Mouse (Mus musculus) midbrain, postnatal 0 days (tissue): Measurements from ENCODE around the gene Cdk7. TPM values are rescaled to one million over a fixed set of nuclear protein-coding genes. Genes with fewer than 3 reads are reported as not detected.

Experiments
- ATAC-seq: fragments of 200-750 bp; cut with Nextera tagmentation; 2 replicates; pipeline ENCODE4 v1.8.0; 2017; ENCODE audit warnings: moderate number of reproducible peaks, mild to moderate bottlenecking, moderate TSS enrichment, moderate library complexity; ENCODE audit not compliant: low FRiP score
- DNase-seq: peaks from one replicate; pipeline ENCODE4 v3.0.0-alpha.2; 2015; ENCODE audit warnings: low spot score
- H3K27ac ChIP-seq: fragments of 300-500 bp; sonication (generic); 2 replicates; pipeline ENCODE4 v1.5.1; 2014; ENCODE audit warnings: low read depth, mild to moderate bottlenecking, low read length, mixed read lengths
- H3K27me3 ChIP-seq: fragments of 300-500 bp; sonication (generic); 2 replicates; pipeline ENCODE4 v1.6.1; 2014; ENCODE audit warnings: low read length, control low read depth, mixed read lengths; ENCODE audit not compliant: insufficient read depth
- H3K36me3 ChIP-seq: fragments of 300-500 bp; sonication (generic); 2 replicates; pipeline ENCODE4 v1.6.1; 2014; ENCODE audit warnings: low read length, control low read depth, mixed read lengths; ENCODE audit not compliant: insufficient read depth
- H3K4me1 ChIP-seq: fragments of 300-500 bp; sonication (generic); 2 replicates; pipeline ENCODE4 v1.6.1; 2014; ENCODE audit warnings: mild to moderate bottlenecking, control low read depth, antibody characterized with exemption, low read length, mixed read lengths; ENCODE audit not compliant: insufficient read depth
- H3K4me2 ChIP-seq: fragments of 300-500 bp; sonication (generic); 2 replicates; pipeline ENCODE4 v1.6.1; 2014; ENCODE audit warnings: low read depth, mild to moderate bottlenecking, low read length, mixed read lengths; ENCODE audit not compliant: poor library complexity, severe bottlenecking
- H3K4me3 ChIP-seq: fragments of 300-500 bp; sonication (generic); 2 replicates; pipeline ENCODE4 v1.5.1; 2014; ENCODE audit warnings: low read depth, mild to moderate bottlenecking, low read length, moderate library complexity
- H3K9ac ChIP-seq: fragments of 300-500 bp; sonication (generic); replicated peaks from 2 replicates; pipeline ENCODE4 v1.6.1; 2014; ENCODE audit warnings: mild to moderate bottlenecking, low read length, moderate library complexity, mixed read lengths; ENCODE audit not compliant: poor library complexity, severe bottlenecking
- H3K9me3 ChIP-seq: fragments of 300-500 bp; sonication (generic); 2 replicates; pipeline ENCODE4 v1.6.1; 2016; ENCODE audit warnings: low read length, control low read depth
- CTCF ChIP-seq: IDR thresholded peaks from 2 replicates; pipeline ENCODE4 v1.5.1; 2016; ENCODE audit warnings: antibody characterized with exemption, mild to moderate bottlenecking
- WGBS: fragments of 180-500 bp; shearing (Covaris S2); extraction: QIAGEN DNeasy Blood & Tissue Kit; methylation state at CpG from one replicate; pipeline ENCODE4 v1.1.7; 2014; 5-methylcytosine and 5-hydroxymethylcytosine counted together
- polyA plus RNA-seq: library from polyadenylated mRNA; unstranded; fragments of >200 nt; fragmentation: Nextera tagmentation; extraction: Ambion mirVana; gene quantifications from 2 replicates; pipeline ENCODE4 v1.2.1, GENCODE M21; 2015
- total RNA-seq: library from RNA; depleted of rRNA; stranded (reverse); fragments of >200 nt; gene quantifications from 2 replicates; pipeline ENCODE4 v1.2.3, GENCODE M21; 2014; rRNA removed

Cdk7 gene
- total and polyA plus RNA-seq, 2 experiments from 2014 or later, result 28.6 to 32.1 TPM

- DNase-seq (no peak), ATAC-seq (no peak)
- Histone ChIP-seq H3K4me2 (peak overlapping the region; percentile 89), H3K27me3 (peaks cover 3% of the 10 kb centered on the region; the same call in 1 of the 2 replicates), H3K27ac (no peak overlapping the region), H3K9ac (no peak overlapping the region; the same call in 1 of the 2 replicates), H3K9me3 (no peaks in the 10 kb centered on the region), H3K36me3 (peaks cover 6% of the 10 kb centered on the region), H3K4me1 (no peaks in the 10 kb centered on the region), H3K4me3 (peak overlapping the region; percentile 47)
- WGBS, result 60% methylated on average over 9 of the region's 9 CpGs
- no peak for TF ChIP-seq CTCF
These were observed 60.5 kb downstream of the Cdk7 start for GRCm38 (mm10) chr13:100670181-100670741.

- H3K9ac ChIP-seq, result peak within 1 kb of the TSS; percentile 52
- under 1% methylated on average over 44 of the region's 44 CpGs for WGBS
- ATAC-seq (peak; percentile 47; the same call in 1 of the 2 replicates), DNase-seq (peak; percentile 5)
- H3K36me3 ChIP-seq, result peaks cover 6% of the 10 kb centered on the region
- H3K4me3 ChIP-seq, result peak within 1 kb of the TSS; percentile 47
- no peak within 1 kb of the TSS; the same call in 1 of the 2 replicates for H3K27ac ChIP-seq
- no peaks in the 10 kb centered on the region for H3K9me3 ChIP-seq
- TF ChIP-seq CTCF, result no peak
- peak within 1 kb of the TSS; percentile 89 for H3K4me2 ChIP-seq
- peaks cover 3% of the 10 kb centered on the region; the same call in 1 of the 2 replicates for H3K27me3 ChIP-seq
- H3K4me1 ChIP-seq, result no peaks in the 10 kb centered on the region
These were observed 61.3 kb downstream of the Cdk7 start, which contains the start of gene Ccdc125 for GRCm38 (mm10) chr13:100669291-100670022. TSS of gene Ccdc125 (plus strand) at chr13:100669717.

GRCm38 (mm10) chr13:100659864-100660456 is 70.8 kb downstream of the Cdk7 start:
- no peak for ATAC-seq
- WGBS, result 46% methylated on average over 4 of the region's 4 CpGs
- TF ChIP-seq CTCF, result peak; percentile 95

GRCm38 (mm10) chr13:100658091-100658490 is 72.6 kb downstream of the Cdk7 start:
- Histone ChIP-seq H3K27me3 (no peaks in the 10 kb centered on the region), H3K4me2 (no peak overlapping the region), H3K4me3 (no peak overlapping the region), H3K4me1 (no peaks in the 10 kb centered on the region), H3K9ac (no peak overlapping the region), H3K27ac (no peak overlapping the region), H3K36me3 (peaks cover 7% of the 10 kb centered on the region; the same call in 1 of the 2 replicates), H3K9me3 (no peaks in the 10 kb centered on the region)
- ATAC-seq (no peak), DNase-seq (no peak)
- no peak for TF ChIP-seq CTCF
- 88% methylated on average over 5 of the region's 5 CpGs for WGBS

More at GRCm38 (mm10) chr13:100659864-100660456, 70.8 kb downstream of the Cdk7 start:
- DNase-seq, result peak; percentile 72
- Histone ChIP-seq H3K4me3 (no peak overlapping the region), H3K9ac (no peak overlapping the region), H3K27me3 (no peaks in the 10 kb centered on the region), H3K4me2 (no peak overlapping the region), H3K27ac (no peak overlapping the region), H3K9me3 (no peaks in the 10 kb centered on the region), H3K4me1 (no peaks in the 10 kb centered on the region), H3K36me3 (peaks cover 7% of the 10 kb centered on the region; the same call in 1 of the 2 replicates)

Other genes starting within 250 kb of the Cdk7 start
- gene Gtf2h2, start 238.4 kb downstream of the Cdk7 start, total RNA-seq, result 25.0 and 28.2 TPM in 2 replicates
- 58.5 and 58.9 TPM in 2 replicates for gene Gtf2h2, start 238.4 kb downstream of the Cdk7 start, polyA plus RNA-seq
- gene Ocln, start 178.2 kb downstream of the Cdk7 start, total RNA-seq, result 12.4 and 12.7 TPM in 2 replicates
- 9.0 and 9.7 TPM in 2 replicates for gene Ocln, start 178.2 kb downstream of the Cdk7 start, polyA plus RNA-seq
- 1.4 and 3.4 TPM in 2 replicates for gene Marveld2, start 114.0 kb downstream of the Cdk7 start, total RNA-seq
- 2.1 and 2.3 TPM in 2 replicates for gene Marveld2, start 114.0 kb downstream of the Cdk7 start, polyA plus RNA-seq
- gene Ak6, start 80.0 kb downstream of the Cdk7 start, total RNA-seq, result 136 and 141 TPM in 2 replicates
- gene Ak6, start 80.0 kb downstream of the Cdk7 start, polyA plus RNA-seq, result 317 and 334 TPM in 2 replicates
- 13.5 and 17.7 TPM in 2 replicates for gene Rad17, start 79.9 kb downstream of the Cdk7 start, total RNA-seq
- 12.3 and 14.0 TPM in 2 replicates for gene Rad17, start 79.9 kb downstream of the Cdk7 start, polyA plus RNA-seq
- 41.5 and 58.3 TPM in 2 replicates for gene Taf9, start 79.4 kb downstream of the Cdk7 start, total RNA-seq
- 45.9 and 51.3 TPM in 2 replicates for gene Taf9, start 79.4 kb downstream of the Cdk7 start, polyA plus RNA-seq
- 1.7 and 1.8 TPM in 2 replicates for gene Ccdc125, start 61.2 kb downstream of the Cdk7 start, total RNA-seq
- gene Ccdc125, start 61.2 kb downstream of the Cdk7 start, polyA plus RNA-seq, result 0.81 and 0.86 TPM in 2 replicates
- 25.9 and 44.2 TPM in 2 replicates for gene Mrps36, start 13.7 kb upstream of the Cdk7 start, total RNA-seq
- gene Mrps36, start 13.7 kb upstream of the Cdk7 start, polyA plus RNA-seq, result 163 and 165 TPM in 2 replicates
- 0.71 and 2.2 TPM in 2 replicates for gene Cenph, start 45.0 kb upstream of the Cdk7 start, total RNA-seq
- gene Cenph, start 45.0 kb upstream of the Cdk7 start, polyA plus RNA-seq, result 4.3 and 4.4 TPM in 2 replicates
- gene Ccnb1, start 55.6 kb upstream of the Cdk7 start, total RNA-seq, result 12.7 and 22.5 TPM in 2 replicates
- gene Ccnb1, start 55.6 kb upstream of the Cdk7 start, polyA plus RNA-seq, result 11.5 and 11.7 TPM in 2 replicates
- gene Slc30a5, start 102.5 kb upstream of the Cdk7 start, total RNA-seq, result 41.7 and 48.6 TPM in 2 replicates
- gene Slc30a5, start 102.5 kb upstream of the Cdk7 start, polyA plus RNA-seq, result 21.7 and 22.3 TPM in 2 replicates